Mouse (Mus musculus): ENCODE measurements at regions not wholly inside any gene's neighbourhood (a gene's known extent, or its start where the extent isn't known, plus 50 kb on each side); places are given as distances from the start of the nearest gene placed in this dataset.

DNA sequence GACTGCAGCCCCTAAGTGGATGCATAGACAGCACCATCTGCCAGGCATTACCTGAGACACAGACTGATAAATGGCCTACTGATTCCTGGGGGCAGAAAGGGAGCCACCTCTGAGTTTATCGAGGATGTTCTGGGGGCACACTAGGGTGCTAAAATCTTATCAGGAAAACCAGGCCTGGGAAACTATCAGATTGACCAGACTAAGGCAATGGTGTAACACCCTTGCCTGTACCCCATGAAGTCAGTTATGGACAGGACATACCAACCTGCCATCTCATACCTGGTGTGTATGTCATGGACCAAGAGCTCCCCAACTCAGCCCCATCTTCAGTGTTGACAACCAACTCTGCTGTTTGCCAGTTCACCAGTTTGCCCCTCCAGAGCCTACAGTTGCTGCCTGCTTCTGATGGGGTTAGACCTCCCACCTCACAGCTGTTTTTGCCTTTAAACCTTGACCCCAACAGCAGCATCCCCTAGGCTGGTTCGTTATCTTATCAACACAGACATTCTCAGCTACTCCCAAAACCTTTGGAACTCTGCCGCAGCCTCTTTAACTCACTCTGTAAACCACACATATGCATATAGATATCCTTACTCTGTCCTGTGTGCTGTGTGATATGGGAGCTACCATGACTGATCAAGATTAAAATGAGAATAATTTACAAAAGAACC is 83.6 kb upstream of the Irs2 start:
- TF ChIP-seq POLR2A (IDR thresholded peaks at IDR 0.05; ENCODE audit: control insufficient read depth, low read depth, low read length): no peak
- TF ChIP-seq CTCF (IDR thresholded peaks at IDR 0.05; ENCODE audit: control insufficient read depth, insufficient read depth, insufficient replicate concordance, low read depth, low read length): no peak
